Mouse (Mus musculus): ENCODE data around the gene Ddx3x. TPM values are rescaled to one million over a fixed set of nuclear protein-coding genes. Genes with fewer than 3 reads are reported as not detected.
"Not testable (repeated sequence)": the region's sequence is repeated elsewhere in the genome, so short reads cannot be mapped to it uniquely, and the experiment has no call there.

The Ddx3x gene
- polyA plus RNA-seq, 1 experiment from 2014 or later, result 121 TPM

- 85% methylated on average over 4 of the region's 4 CpGs for WGBS
- Histone ChIP-seq H3K27ac (no peak overlapping the region), H3K9ac (no peak overlapping the region), H3K9me3 (no peaks in the 10 kb centered on the region), H3K4me1 (no peaks in the 10 kb centered on the region), H3K36me3 (peaks cover 27% of the 10 kb centered on the region), H3K4me3 (no peak overlapping the region), H3K4me2 (no peak overlapping the region), H3K27me3 (no peaks in the 10 kb centered on the region)
- ATAC-seq (ENCODE audit: insufficient number of reproducible peaks, low FRiP score, low TSS enrichment, low read depth), result no peak
Measured at GRCm38 (mm10) chrX:13285772-13286171, 5.0 kb downstream of the Ddx3x start.

GRCm38 (mm10) chrX:13294505-13295228, 13.9 kb downstream of the Ddx3x start:
- ATAC-seq (ENCODE audit: insufficient number of reproducible peaks, low FRiP score, low TSS enrichment, low read depth), result no peak
- H3K4me1 ChIP-seq, result no peaks in the 10 kb centered on the region
- H3K9me3 ChIP-seq, result no peaks in the 10 kb centered on the region
- no peak overlapping the region for H3K4me2 ChIP-seq
- H3K27me3 ChIP-seq, result no peaks in the 10 kb centered on the region
- no peak overlapping the region for H3K4me3 ChIP-seq
- no peak overlapping the region for H3K9ac ChIP-seq
- WGBS, result 51% methylated on average over 6 of the region's 6 CpGs
- no peak overlapping the region for H3K27ac ChIP-seq
- peaks cover 23% of the 10 kb centered on the region for H3K36me3 ChIP-seq

GRCm38 (mm10) chrX:13295229-13295571, 14.4 kb downstream of the Ddx3x start:
- Histone ChIP-seq H3K4me3 (no peak overlapping the region), H3K4me1 (no peaks in the 10 kb centered on the region), H3K36me3 (peaks cover 20% of the 10 kb centered on the region), H3K27ac (no peak overlapping the region), H3K9ac (no peak overlapping the region), H3K27me3 (no peaks in the 10 kb centered on the region), H3K9me3 (no peaks in the 10 kb centered on the region), H3K4me2 (no peak overlapping the region)
- no peak for ATAC-seq (ENCODE audit: insufficient number of reproducible peaks, low FRiP score, low TSS enrichment, low read depth)

GRCm38 (mm10) chrX:13296241-13296640, 15.5 kb downstream of the Ddx3x start:
- H3K4me2 ChIP-seq; H3K27ac ChIP-seq; H3K9ac ChIP-seq; H3K9me3 ChIP-seq; ATAC-seq (ENCODE audit: insufficient number of reproducible peaks, low FRiP score, low TSS enrichment, low read depth); H3K4me3 ChIP-seq; H3K27me3 ChIP-seq; H3K4me1 ChIP-seq: not testable (repeated sequence)
- WGBS, result 33% methylated on average over 4 of the region's 4 CpGs
- peaks cover 12% of the 10 kb centered on the region for H3K36me3 ChIP-seq

GRCm38 (mm10) chrX:13306190-13306589, 25.4 kb downstream of the Ddx3x start:
- H3K36me3 ChIP-seq, result no peaks in the 10 kb centered on the region
- H3K4me1 ChIP-seq, result no peaks in the 10 kb centered on the region
- H3K9me3 ChIP-seq, result no peaks in the 10 kb centered on the region
- no peak overlapping the region for H3K4me3 ChIP-seq
- H3K27ac ChIP-seq, result no peak overlapping the region
- no peak overlapping the region for H3K9ac ChIP-seq
- ATAC-seq (ENCODE audit: insufficient number of reproducible peaks, low FRiP score, low TSS enrichment, low read depth), result no peak
- 77% methylated on average over 3 of the region's 3 CpGs for WGBS
- no peak overlapping the region for H3K4me2 ChIP-seq
- H3K27me3 ChIP-seq, result no peaks in the 10 kb centered on the region

- Histone ChIP-seq H3K4me2 (no peak overlapping the region), H3K4me3 (no peak overlapping the region), H3K27ac (no peak overlapping the region), H3K4me1 (no peaks in the 10 kb centered on the region), H3K9me3 (no peaks in the 10 kb centered on the region), H3K27me3 (no peaks in the 10 kb centered on the region), H3K9ac (no peak overlapping the region), H3K36me3 (no peaks in the 10 kb centered on the region)
- 81% methylated on average over 4 of the region's 4 CpGs for WGBS
- ATAC-seq (ENCODE audit: insufficient number of reproducible peaks, low FRiP score, low TSS enrichment, low read depth), result no peak
Measured at GRCm38 (mm10) chrX:13311396-13311795, 30.6 kb downstream of the Ddx3x start.

GRCm38 (mm10) chrX:13329611-13330010, 48.8 kb downstream of the Ddx3x start:
- WGBS, result 82% methylated on average over 7 of the region's 7 CpGs
- ATAC-seq (ENCODE audit: insufficient number of reproducible peaks, low FRiP score, low TSS enrichment, low read depth), result no peak
- no peaks in the 10 kb centered on the region for H3K4me1 ChIP-seq

More at GRCm38 (mm10) chrX:13329611-13330010, 48.8 kb downstream of the Ddx3x start:
- H3K27ac ChIP-seq, result no peak overlapping the region
- no peak overlapping the region for H3K9ac ChIP-seq
- no peaks in the 10 kb centered on the region for H3K9me3 ChIP-seq
- no peaks in the 10 kb centered on the region for H3K27me3 ChIP-seq
- no peaks in the 10 kb centered on the region for H3K36me3 ChIP-seq
- H3K4me2 ChIP-seq, result no peak overlapping the region
- no peak overlapping the region for H3K4me3 ChIP-seq

Other genes starting within 250 kb of the Ddx3x start
- gene Usp9x, start 209.5 kb upstream of the Ddx3x start, polyA plus RNA-seq (2015; fragmentation: Nextera tagmentation; extraction: Ambion mirVana), result 21.1 and 28.0 TPM in 2 replicates
- gene Nyx, start 185.1 kb downstream of the Ddx3x start, polyA plus RNA-seq (2015; fragmentation: Nextera tagmentation; extraction: Ambion mirVana), result 0.04 and 0.07 TPM in 2 replicates

Measured in limb, embryonic 15.5 days (tissue).